Mouse (Mus musculus) ovary, postnatal 14 days (tissue): Measurements from ENCODE around the gene Polr2b.

Source experiments
- DNase-seq: peaks from one replicate; pipeline ENCODE4 v3.0.0; 2022; ENCODE audit warnings: low spot score

Gene Polr2b

GRCm38 (mm10) chr5:77364443-77365038 lies 54.6 kb downstream of the Polr2b start:
- no peak for DNase-seq

DNA sequence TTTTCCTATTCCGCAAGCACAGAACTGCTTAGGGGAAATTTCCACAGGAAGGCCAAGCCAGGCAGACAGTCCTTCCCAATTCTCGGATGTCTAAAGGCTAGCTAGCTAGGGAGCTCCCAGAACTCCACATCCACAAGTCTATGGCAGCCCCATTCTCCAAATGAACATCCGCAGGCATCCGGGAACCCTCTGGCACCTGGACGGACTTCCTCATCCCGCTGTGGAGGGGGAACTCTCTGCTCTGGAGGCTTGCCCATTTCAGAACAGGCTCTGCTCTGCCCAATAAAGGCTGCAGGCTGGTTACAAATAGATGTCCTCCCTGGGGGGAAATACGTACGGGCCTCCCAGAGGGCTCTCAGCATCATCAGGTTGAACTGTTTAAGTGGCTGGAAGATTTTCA lies 56.4 kb downstream of the Polr2b start:
- no peak for DNase-seq

DNA sequence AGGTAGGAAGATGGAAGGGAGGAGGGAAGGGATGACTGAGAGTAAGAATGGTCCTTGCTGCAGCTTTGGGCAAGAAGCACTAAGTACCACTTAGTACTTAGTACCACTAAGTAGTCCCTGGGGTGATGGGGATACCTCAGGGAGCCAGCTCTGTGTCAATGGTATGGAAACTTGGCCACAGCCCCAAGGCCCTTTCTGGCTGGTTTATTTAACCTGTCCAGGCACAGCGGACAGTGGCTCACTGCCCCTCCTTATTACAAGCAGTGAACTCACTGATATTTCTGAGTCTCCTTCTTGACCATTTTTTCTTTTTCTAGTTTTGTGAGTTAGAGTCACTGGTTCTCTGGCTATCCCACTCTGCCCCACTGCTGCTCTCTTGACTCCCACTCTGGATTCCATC lies 57.2 kb downstream of the Polr2b start:
- DNase-seq: no peak

GRCm38 (mm10) chr5:77367682-77368081 lies 57.7 kb downstream of the Polr2b start:
- DNase-seq: no peak

DNA sequence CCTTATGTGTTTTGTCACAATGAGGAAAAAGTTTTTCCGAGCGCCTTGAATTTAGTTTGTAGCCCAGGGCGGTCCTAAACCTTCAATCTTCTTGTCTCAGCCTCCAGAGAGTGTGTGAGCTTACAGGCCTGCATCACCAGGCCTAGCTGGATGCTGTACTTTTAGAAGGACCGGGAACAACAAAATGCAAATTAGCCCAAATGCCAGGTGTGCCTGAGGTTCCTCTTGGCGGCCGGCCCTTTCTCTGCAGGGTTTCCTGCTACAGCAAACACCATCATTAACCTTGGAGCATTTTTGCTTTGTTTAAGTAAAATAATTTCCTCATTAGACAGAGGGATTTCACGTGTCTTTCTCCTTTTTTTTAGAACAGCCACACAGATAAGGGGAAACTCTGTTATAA lies 58.2 kb downstream of the Polr2b start:
- no peak for DNase-seq

GRCm38 (mm10) chr5:77369394-77369793 lies 59.4 kb downstream of the Polr2b start:
- DNase-seq: no peak

DNA sequence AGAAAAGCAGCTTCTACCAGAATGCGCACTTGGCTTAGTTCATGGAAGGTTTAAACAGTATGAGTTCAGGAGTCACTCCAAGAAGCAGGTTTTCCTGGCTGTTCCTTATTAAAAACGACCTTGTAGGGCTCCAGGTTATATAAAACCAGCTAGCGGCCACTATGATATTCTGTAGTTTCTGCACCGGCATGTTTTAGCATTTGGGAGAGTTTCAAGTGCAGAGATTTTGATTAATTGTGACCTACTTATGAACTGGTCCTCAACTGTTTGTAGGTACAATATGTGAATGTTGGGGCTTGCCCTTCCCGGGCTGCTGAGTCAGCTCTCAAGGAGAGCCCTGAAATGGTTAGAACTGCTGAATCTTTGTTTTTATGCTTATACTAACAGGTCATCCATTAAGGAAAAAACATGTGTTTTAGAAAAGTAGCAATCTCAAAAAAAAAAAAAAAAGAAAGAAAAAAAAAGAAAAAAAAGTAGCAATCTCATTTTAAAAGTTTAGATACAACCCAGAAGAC lies 60.5 kb downstream of the Polr2b start:
- no peak for DNase-seq

DNA sequence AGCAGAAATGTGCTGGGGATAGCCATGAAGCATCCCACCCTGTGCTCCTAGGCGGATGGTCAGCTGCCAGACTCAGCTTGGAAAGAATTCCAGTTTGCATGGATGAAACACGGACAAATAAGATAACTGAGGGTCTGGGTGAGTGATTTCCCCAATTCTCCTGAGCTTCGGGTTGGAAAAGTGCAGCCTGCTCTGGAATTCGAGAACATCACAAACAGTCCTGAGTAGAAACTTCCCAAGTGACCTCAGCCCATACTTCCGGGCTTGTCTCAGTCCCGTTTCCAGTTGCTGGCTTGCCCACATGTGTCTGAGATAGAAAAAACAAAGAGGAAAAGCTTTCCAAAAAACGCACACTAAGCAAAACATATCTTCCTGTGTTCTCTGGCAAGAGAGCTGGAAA lies 62.3 kb downstream of the Polr2b start:
- no peak for DNase-seq

DNA sequence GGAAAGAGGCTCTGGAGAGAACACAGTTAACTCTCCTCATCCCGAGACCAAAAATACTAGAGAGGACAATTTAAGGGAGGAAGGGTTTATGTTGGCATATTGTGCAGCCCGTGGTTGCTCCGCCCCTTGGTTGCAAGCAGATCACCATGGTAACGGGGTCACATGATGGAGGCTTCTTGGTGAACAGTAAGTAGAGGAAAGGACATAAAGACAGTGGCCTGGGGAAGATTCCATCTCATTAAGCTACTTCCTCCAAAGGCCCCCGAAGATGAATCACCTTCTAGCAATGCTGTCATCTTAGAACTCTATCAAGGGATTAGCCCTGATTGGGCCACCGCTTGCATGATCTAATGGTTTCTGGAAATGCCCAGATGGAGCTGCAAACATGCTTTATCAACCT lies 62.8 kb downstream of the Polr2b start:
- DNase-seq: no peak

- DNase-seq: no peak
Measured at GRCm38 (mm10) chr5:77374945-77375344, 65.0 kb downstream of the Polr2b start.

DNA sequence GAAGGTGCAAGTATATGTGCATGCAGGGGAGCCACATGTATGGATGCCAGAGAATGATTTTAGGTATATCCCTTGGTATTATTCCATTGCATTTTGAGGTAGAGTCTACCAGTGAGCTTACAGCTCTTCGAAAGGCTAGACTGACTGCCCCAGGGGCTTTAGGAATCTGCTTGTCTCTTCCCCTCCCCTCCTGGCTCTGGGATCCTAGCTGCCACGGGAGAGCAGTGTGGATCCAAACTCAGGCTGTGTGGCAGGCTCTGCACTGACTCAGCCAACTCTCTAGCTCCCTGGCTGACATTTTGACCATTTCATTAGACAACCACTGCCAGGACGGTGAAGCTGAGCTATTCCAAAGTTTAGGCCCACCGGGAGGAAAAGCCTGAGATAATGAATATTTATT lies 65.6 kb downstream of the Polr2b start:
- no peak for DNase-seq

GRCm38 (mm10) chr5:77378027-77378426 lies 68.1 kb downstream of the Polr2b start:
- DNase-seq: no peak

DNA sequence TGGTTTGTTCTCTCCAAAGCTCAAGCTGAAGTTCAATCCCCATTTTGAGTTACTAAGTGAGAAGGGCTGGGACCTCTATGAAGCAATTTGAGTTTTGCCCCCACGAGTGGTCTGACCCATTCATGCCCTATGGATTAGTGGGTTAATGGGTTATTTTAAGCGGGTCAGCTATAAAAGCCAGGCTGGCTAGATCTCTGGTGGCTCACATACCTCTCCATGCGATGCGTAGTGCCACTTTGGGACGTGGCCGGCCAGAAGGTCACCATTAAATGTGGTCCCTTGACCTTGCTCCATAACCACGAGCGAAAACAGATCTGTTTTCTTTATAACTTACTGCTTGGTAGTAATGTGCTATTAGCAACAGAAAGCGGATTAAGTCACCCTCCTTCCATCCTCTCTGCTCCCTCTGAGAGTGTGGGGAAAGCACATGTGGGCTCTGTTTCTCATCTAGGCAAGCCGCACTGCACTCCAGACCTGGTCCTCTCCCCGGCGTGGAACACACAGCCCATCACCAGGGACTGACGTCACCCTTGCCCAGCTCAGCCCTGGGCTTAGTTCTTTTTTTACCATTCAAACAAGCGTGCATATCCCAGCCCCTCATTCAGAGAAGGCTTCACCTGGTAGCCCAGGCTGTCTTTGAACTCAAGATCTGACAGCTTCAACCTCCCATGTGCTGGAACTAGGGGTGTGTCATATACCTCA lies 69.6 kb downstream of the Polr2b start:
- DNase-seq: no peak

DNA sequence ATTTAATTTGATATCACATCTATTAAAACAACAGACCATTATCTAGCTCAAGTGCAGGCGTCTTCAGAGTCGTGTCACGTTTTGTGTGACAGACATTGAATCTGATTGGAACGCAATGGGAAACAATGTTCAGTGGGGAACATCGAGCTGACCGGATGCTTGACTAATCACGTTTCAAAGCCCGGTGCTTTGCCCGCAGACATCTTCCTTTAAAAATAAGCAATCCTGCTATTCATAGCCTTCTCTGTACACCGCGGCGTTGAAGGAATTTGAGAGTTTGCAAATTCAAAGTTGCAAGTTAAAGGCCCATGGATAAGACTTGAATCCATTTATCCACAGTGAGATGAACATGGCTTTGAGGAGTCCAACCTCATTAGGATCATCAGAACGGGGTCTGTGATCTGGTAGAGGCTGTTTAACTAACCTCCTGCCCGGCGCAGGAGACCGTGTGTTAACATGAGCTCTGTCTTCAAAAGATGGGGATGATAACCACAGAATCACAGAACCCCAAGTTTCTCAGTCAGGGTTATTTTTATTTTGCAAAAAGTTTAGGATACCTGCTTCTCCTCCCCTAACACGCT lies 70.5 kb downstream of the Polr2b start:
- no peak for DNase-seq

- DNase-seq: no peak
Measured at GRCm38 (mm10) chr5:77381283-77381682, 71.3 kb downstream of the Polr2b start.

DNA sequence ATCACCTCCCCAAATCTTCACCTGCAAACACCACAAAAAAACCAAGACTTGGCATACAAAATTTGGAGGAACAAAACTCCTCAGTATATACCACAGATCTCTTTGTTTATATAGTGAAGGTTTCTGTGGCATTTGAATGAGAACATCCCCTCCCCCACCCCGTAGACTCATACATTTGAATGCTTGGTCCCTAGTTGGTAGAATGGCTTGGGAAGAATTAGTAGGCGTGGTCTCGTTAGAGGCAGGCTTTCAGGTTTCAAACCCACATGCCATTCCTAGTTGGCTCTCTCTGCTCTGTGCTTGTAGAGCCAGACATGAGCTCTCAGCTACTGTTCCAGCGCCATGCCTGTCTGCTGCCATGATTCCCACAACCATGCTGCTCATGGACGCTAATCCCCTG lies 71.7 kb downstream of the Polr2b start:
- no peak for DNase-seq

GRCm38 (mm10) chr5:77383799-77384554 lies 74.0 kb downstream of the Polr2b start:
- DNase-seq: no peak

GRCm38 (mm10) chr5:77384724-77385123 lies 74.8 kb downstream of the Polr2b start:
- DNase-seq: no peak

DNA sequence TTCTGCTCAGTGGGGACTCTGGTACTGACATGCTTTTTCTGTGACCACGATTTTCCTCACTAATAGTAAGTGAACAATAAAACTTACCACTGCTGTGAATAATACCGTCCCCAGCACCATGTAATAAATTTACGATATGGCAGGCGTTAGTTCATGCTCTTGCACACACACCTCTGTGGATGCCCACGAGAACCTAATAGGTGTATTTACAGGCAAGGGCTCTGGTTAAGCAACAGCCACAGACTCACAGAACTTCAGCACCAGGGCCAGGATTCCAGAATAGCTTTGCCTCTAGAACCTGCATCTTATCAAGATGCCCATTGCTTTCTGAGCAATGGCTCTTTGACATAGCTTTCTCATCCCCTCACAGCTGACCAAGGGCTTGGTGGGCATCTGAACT lies 75.3 kb downstream of the Polr2b start:
- DNase-seq: no peak

GRCm38 (mm10) chr5:77385900-77386595 lies 76.1 kb downstream of the Polr2b start:
- DNase-seq: no peak

- DNase-seq: no peak
Measured at GRCm38 (mm10) chr5:77386596-77387413, 76.9 kb downstream of the Polr2b start.

GRCm38 (mm10) chr5:77387414-77387704 lies 77.4 kb downstream of the Polr2b start:
- no peak for DNase-seq
